Mouse (Mus musculus): Measurements from ENCODE around the gene Usp22.

- TF ChIP-seq CTCF (IDR thresholded peaks at IDR 0.05; ENCODE audit: extremely low read depth, insufficient read length, insufficient replicate concordance, low read depth, low read length) (no peak), POLR2A (IDR thresholded peaks at IDR 0.05; ENCODE audit: low read depth, low read length) (no peak)
These were observed 65.9 kb downstream of the Usp22 start for GRCm38 (mm10) chr11:61108911-61109361.

Measured in small intestine, adult 2 months (tissue).